Mouse (Mus musculus) forebrain, embryonic 16.5 days (tissue): ENCODE results near the gene Ppp1r12a. TPM values are rescaled to one million over a fixed set of nuclear protein-coding genes. Genes with fewer than 3 reads are reported as not detected.

Experiments
- ATAC-seq: fragments of 200-750 bp; cut with Nextera tagmentation; 2 replicates; pipeline ENCODE4 v1.8.0; 2017; ENCODE audit warnings: mild to moderate bottlenecking, moderate library complexity
- H3K27ac ChIP-seq: fragments of 300-500 bp; sonication (generic); 2 replicates; pipeline ENCODE4 v1.5.1; 2014; ENCODE audit warnings: low read length, control low read depth
- H3K27me3 ChIP-seq: fragments of 300-500 bp; sonication (generic); replicated peaks from 2 replicates; pipeline ENCODE4 v1.6.1; 2014; ENCODE audit warnings: low read length; ENCODE audit not compliant: control insufficient read depth, insufficient read depth
- H3K36me3 ChIP-seq: fragments of 300-500 bp; sonication (generic); 2 replicates; pipeline ENCODE4 v1.6.1; 2014; ENCODE audit not compliant: control insufficient read depth, insufficient read depth
- H3K4me1 ChIP-seq: fragments of 300-500 bp; sonication (generic); replicated peaks from 2 replicates; pipeline ENCODE4 v1.6.1; 2014; ENCODE audit warnings: low read length; ENCODE audit not compliant: control insufficient read depth, insufficient read depth
- H3K4me2 ChIP-seq: fragments of 300-500 bp; sonication (generic); 2 replicates; pipeline ENCODE4 v1.6.1; 2014; ENCODE audit warnings: mild to moderate bottlenecking, low read length, control low read depth
- H3K4me3 ChIP-seq: fragments of 300-500 bp; sonication (generic); replicated peaks from 2 replicates; pipeline ENCODE4 v1.5.1; 2014; ENCODE audit warnings: mild to moderate bottlenecking, low read length, control low read depth
- H3K9ac ChIP-seq: fragments of 300-500 bp; sonication (generic); replicated peaks from 2 replicates; pipeline ENCODE4 v1.6.1; 2014; ENCODE audit warnings: low read depth, low read length, control low read depth
- H3K9me3 ChIP-seq: fragments of 300-500 bp; sonication (generic); 2 replicates; pipeline ENCODE4 v1.6.1; 2016; ENCODE audit warnings: low read length; ENCODE audit not compliant: control insufficient read depth
- WGBS: fragments of 180-500 bp; shearing (Covaris S2); extraction: QIAGEN DNeasy Blood & Tissue Kit; methylation state at CpG from one replicate; pipeline ENCODE4 v1.1.7; 2014; 5-methylcytosine and 5-hydroxymethylcytosine counted together
- polyA plus RNA-seq: library from polyadenylated mRNA; unstranded; fragments of >200 nt; fragmentation: Nextera tagmentation; extraction: Ambion mirVana; gene quantifications from 2 replicates; pipeline ENCODE4 v1.2.1, GENCODE M21; 2015

Ppp1r12a gene
- polyA plus RNA-seq, 1 experiment from 2014 or later: 81.7 TPM

DNA sequence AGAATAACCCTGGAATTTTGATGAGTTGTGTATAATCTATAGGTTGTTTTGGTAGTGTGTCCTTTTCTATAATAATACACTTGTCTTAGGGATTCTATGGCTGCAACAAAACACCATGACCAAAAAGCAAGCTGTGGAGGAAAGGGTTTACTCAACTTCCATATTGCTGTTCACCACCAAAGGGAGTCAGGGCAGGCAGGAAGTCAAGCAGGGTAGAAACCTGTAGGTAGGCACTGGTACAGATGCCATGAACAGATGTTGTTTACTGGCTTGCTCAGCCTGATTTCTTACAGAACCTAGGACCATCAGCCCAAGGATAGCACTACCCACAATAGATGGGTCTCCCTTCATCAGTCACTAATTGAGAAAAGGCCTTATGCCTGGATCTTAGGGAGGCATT, 41.4 kb downstream of the Ppp1r12a start:
- ATAC-seq: no peak
- Histone ChIP-seq H3K4me2 (no peak overlapping the region), H3K27me3 (no peaks in the 10 kb centered on the region), H3K27ac (no peak overlapping the region), H3K4me3 (no peak overlapping the region), H3K9me3 (no peaks in the 10 kb centered on the region), H3K4me1 (no peaks in the 10 kb centered on the region), H3K36me3 (no peaks in the 10 kb centered on the region), H3K9ac (no peak overlapping the region)

DNA sequence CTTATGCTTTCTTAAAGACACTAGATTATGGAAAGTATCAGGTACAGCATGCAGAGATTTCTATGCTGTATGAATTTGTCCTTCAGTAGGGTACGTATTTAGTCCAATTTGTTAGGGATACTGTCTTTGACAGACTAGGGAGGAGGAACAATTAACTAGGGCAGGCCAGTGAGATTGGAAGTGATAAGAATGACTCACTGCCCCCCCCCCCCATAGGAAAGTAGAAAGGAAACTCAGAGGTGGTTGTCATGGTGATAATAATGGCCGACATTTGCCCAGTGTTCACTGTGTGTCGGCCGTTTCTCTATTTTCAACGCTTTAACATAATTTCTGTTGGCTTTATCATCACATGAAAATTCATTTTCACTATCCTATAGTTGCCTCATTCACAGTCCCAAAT, 47.4 kb downstream of the Ppp1r12a start:
- H3K4me1 ChIP-seq: no peaks in the 10 kb centered on the region
- no peak overlapping the region for H3K4me2 ChIP-seq
- 81% methylated on average over 5 of the region's 5 CpGs for WGBS
- H3K27me3 ChIP-seq: no peaks in the 10 kb centered on the region
- no peak overlapping the region for H3K27ac ChIP-seq
- no peaks in the 10 kb centered on the region for H3K9me3 ChIP-seq
- H3K4me3 ChIP-seq: no peak overlapping the region
- ATAC-seq: no peak
- no peaks in the 10 kb centered on the region for H3K36me3 ChIP-seq
- no peak overlapping the region for H3K9ac ChIP-seq

DNA sequence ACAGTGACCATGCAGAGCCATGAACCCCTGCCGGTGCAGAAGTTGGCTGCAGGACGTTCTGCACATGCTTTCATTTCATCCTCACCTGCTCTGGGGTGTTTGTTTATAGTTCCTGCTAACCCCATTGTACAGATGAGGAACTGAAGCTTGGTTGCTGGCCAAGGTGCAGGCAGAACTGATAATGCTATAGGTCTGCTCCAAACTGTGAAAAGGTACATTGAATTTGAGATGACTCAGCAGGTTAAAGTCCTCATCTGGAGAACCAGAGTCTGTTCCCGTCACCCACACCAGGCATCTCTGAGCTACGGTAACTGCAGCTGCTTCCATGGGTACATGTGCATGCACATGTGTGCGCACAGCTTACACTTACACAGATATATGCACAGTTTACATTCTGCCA, 62.4 kb downstream of the Ppp1r12a start:
- H3K4me2 ChIP-seq: no peak overlapping the region
- H3K27ac ChIP-seq: no peak overlapping the region
- no peak overlapping the region for H3K4me3 ChIP-seq
- H3K27me3 ChIP-seq: no peaks in the 10 kb centered on the region
- H3K36me3 ChIP-seq: no peaks in the 10 kb centered on the region
- peaks cover 3% of the 10 kb centered on the region; the same call in 1 of the 2 replicates for H3K4me1 ChIP-seq
- ATAC-seq: no peak
- WGBS: 94% methylated on average over 5 of the region's 5 CpGs
- H3K9ac ChIP-seq: no peak overlapping the region
- no peaks in the 10 kb centered on the region for H3K9me3 ChIP-seq

- WGBS: 96% methylated on average over 3 of the region's 3 CpGs
- Histone ChIP-seq H3K27me3 (no peaks in the 10 kb centered on the region), H3K4me2 (no peak overlapping the region), H3K9ac (no peak overlapping the region), H3K9me3 (no peaks in the 10 kb centered on the region), H3K36me3 (peaks cover 4% of the 10 kb centered on the region; the same call in 1 of the 2 replicates), H3K4me1 (peaks cover 5% of the 10 kb centered on the region; the same call in 1 of the 2 replicates), H3K4me3 (no peak overlapping the region), H3K27ac (no peak overlapping the region)
- no peak for ATAC-seq
Observed at GRCm38 (mm10) chr10:108237049-108237448, 75.1 kb downstream of the Ppp1r12a start.

DNA sequence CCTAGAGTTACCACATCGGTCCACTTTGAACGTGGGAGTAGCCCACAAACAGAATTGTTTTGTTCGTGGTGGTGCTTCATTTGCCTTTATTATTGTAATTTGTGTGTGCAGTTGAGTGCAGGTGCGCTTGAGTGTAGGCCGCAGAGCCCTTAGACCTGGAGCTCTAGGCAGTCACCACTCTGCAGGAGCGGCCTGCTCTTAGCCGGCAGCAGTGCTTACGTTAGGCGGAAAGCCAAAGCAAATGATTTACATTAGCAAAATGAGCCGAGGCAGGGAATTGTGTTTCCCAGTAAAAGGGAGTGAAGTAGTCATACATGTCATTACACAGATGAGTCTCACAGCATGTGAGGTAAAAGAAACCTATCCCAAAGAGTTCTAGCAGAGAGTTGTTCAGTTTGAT, 77.1 kb downstream of the Ppp1r12a start:
- H3K9ac ChIP-seq: no peak overlapping the region
- no peaks in the 10 kb centered on the region for H3K9me3 ChIP-seq
- H3K4me1 ChIP-seq: peaks cover 5% of the 10 kb centered on the region; the same call in 1 of the 2 replicates
- no peaks in the 10 kb centered on the region for H3K27me3 ChIP-seq
- H3K4me3 ChIP-seq: no peak overlapping the region
- no peak overlapping the region for H3K4me2 ChIP-seq
- 54% methylated on average over 10 of the region's 10 CpGs for WGBS
- no peak overlapping the region for H3K27ac ChIP-seq
- H3K36me3 ChIP-seq: peaks cover 4% of the 10 kb centered on the region; the same call in 1 of the 2 replicates
- ATAC-seq: no peak

GRCm38 (mm10) chr10:108250710-108251109, 88.7 kb downstream of the Ppp1r12a start:
- no peak for ATAC-seq
- Histone ChIP-seq H3K9me3 (no peaks in the 10 kb centered on the region), H3K9ac (no peak overlapping the region), H3K27ac (no peak overlapping the region), H3K36me3 (peaks cover 12% of the 10 kb centered on the region), H3K27me3 (no peaks in the 10 kb centered on the region), H3K4me3 (no peak overlapping the region), H3K4me2 (no peak overlapping the region), H3K4me1 (no peaks in the 10 kb centered on the region)
- 84% methylated on average over 12 of the region's 12 CpGs for WGBS

GRCm38 (mm10) chr10:108251181-108251580, 89.2 kb downstream of the Ppp1r12a start:
- no peaks in the 10 kb centered on the region for H3K9me3 ChIP-seq
- no peak overlapping the region for H3K9ac ChIP-seq
- H3K27me3 ChIP-seq: no peaks in the 10 kb centered on the region
- WGBS: 62% methylated on average over 1 of the region's 2 CpGs
- H3K4me2 ChIP-seq: no peak overlapping the region
- H3K27ac ChIP-seq: no peak overlapping the region
- H3K4me1 ChIP-seq: no peaks in the 10 kb centered on the region
- peaks cover 12% of the 10 kb centered on the region for H3K36me3 ChIP-seq
- ATAC-seq: no peak
- H3K4me3 ChIP-seq: no peak overlapping the region

DNA sequence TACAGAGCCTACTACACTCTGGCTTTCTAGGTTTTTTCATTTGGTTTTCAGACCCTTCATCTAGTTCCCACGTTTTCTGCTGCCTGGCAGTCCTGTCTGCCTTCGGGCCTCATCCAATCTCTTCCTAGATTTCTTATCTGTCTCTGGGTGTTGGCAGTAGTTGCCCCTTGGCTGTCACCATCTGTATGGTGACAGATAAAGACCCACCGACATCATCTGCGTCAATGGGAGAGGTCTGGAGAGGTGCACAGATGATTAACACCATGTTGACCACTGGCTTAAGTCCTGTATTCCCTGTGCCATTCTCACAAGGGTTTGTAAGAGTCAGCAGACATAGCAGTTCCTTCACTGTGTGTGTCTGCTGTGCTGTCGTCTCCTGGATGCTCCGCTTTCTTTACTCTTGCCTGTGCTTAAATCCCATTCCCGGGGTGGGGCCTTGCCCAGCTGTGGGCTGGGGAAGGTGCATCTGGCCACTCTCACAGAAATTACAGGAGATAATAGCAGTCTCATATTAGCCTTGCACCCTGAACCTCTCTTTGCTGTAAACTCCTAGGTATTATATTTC, 93.9 kb downstream of the Ppp1r12a start:
- no peaks in the 10 kb centered on the region for H3K9me3 ChIP-seq
- no peaks in the 10 kb centered on the region for H3K27me3 ChIP-seq
- no peaks in the 10 kb centered on the region for H3K4me1 ChIP-seq
- 0 out of 2 replicates have a peak, but pooled peaks cover 7% of the 10 kb centered on the region for H3K36me3 ChIP-seq
- ATAC-seq: no peak
- H3K4me3 ChIP-seq: no peak overlapping the region
- H3K4me2 ChIP-seq: no peak overlapping the region
- WGBS: 90% methylated on average over 7 of the region's 7 CpGs
- H3K9ac ChIP-seq: no peak overlapping the region
- H3K27ac ChIP-seq: no peak overlapping the region

GRCm38 (mm10) chr10:108260931-108261330, 98.9 kb downstream of the Ppp1r12a start:
- peaks cover 8% of the 10 kb centered on the region for H3K36me3 ChIP-seq
- H3K9me3 ChIP-seq: no peaks in the 10 kb centered on the region
- H3K4me2 ChIP-seq: no peak overlapping the region
- no peak overlapping the region for H3K27ac ChIP-seq
- peak; percentile 61; the same call in 1 of the 2 replicates for ATAC-seq
- 77% methylated on average over 10 of the region's 10 CpGs for WGBS
- no peak overlapping the region for H3K4me3 ChIP-seq
- H3K27me3 ChIP-seq: no peaks in the 10 kb centered on the region
- no peak overlapping the region for H3K9ac ChIP-seq
- no peaks in the 10 kb centered on the region for H3K4me1 ChIP-seq

DNA sequence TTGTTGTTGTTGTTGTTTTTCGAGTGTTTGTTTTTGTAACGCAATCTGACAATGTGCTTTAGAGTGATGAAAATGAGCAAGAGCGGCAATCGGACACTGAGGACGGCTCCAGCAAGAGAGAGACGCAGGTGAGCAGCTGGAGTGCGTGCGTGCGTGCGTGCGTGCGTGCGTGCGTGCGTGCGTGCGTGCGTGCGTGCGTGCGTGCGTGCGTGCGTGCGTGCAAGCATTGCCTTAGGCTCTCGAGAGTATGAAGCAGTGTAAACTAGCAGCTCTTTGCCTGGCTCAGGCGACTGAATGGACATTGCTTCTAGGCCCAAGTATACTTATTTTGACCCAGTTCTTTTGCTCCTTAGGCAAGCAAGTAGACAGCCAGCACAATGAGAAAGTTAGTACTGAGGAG, 102.6 kb downstream of the Ppp1r12a start:
- Histone ChIP-seq H3K4me1 (no peaks in the 10 kb centered on the region), H3K9me3 (no peaks in the 10 kb centered on the region), H3K27me3 (no peaks in the 10 kb centered on the region), H3K4me3 (no peak overlapping the region), H3K4me2 (no peak overlapping the region), H3K9ac (no peak overlapping the region), H3K36me3 (peaks cover 16% of the 10 kb centered on the region), H3K27ac (no peak overlapping the region)
- ATAC-seq: no peak
- 92% methylated on average over 27 of the region's 27 CpGs for WGBS
